ENCODE assay signal across 19 mouse cellular contexts in genomic region chr5:27248685-27249084, GRCm38 (mm10).
A peak's percentile ranks its signal among the peaks of the same experiment; 100 is the strongest.
DNase-seq lines count a peak whose midpoint lies in the region; ATAC-seq lines count a peak whose summit lies in the region.
"Had no signal": no experiment of that assay in that cellular context is flagged by ENCODE, and none has a peak within 500 bp of the region (broad histone marks: within the 10 kb centered on the region; RNA-seq: fewer than 3 reads in every experiment).

No protein-coding gene starts in this region.

- DNase-seq in heart, adult 11 months: peak; percentile 11
- DNase-seq in heart, postnatal 14 days: no peak
- DNase-seq in gastrocnemius, postnatal 36 days: no peak
- DNase-seq: adrenal gland, adult 8-10 months; adrenal gland, postnatal 14 days; adrenal gland, postnatal 36 days; B cell, adult 2 months; cerebellum, adult 11-12 months; cerebellum, adult 9-10 months; cerebellum, postnatal 10 days; cerebellum, postnatal 25 days; embryo, embryonic 11 days had no signal

- intact Hi-C loops in heart, postnatal 14 days (cut with DNase I): no loop called here
- intact Hi-C loops in gastrocnemius, postnatal 36 days (cut with DNase I): no loop called here

- ATAC-seq in common myeloid progenitor, adult 5-6 weeks (replicated peaks; ENCODE audit: low read depth, poor library complexity, severe bottlenecking): peak; percentile 91
- 0 out of 2 replicates have a peak, but pooled peaks have one; percentile 37 for ATAC-seq in megakaryocyte-erythroid progenitor cell, adult 5-6 weeks (replicated peaks; ENCODE audit: low FRiP score, low TSS enrichment, poor library complexity, severe bottlenecking)
- ATAC-seq: activated CD4-positive, CD25-positive, alpha-beta regulatory T cell, adult 4 months; CD4-positive, CD25-positive, alpha-beta regulatory T cell, adult 4 months; forebrain, embryonic 14.5 days; forebrain, embryonic 16.5 days; Patski had no signal
